ENCODE assay signal across 8 mouse cellular contexts in the genomic region with DNA sequence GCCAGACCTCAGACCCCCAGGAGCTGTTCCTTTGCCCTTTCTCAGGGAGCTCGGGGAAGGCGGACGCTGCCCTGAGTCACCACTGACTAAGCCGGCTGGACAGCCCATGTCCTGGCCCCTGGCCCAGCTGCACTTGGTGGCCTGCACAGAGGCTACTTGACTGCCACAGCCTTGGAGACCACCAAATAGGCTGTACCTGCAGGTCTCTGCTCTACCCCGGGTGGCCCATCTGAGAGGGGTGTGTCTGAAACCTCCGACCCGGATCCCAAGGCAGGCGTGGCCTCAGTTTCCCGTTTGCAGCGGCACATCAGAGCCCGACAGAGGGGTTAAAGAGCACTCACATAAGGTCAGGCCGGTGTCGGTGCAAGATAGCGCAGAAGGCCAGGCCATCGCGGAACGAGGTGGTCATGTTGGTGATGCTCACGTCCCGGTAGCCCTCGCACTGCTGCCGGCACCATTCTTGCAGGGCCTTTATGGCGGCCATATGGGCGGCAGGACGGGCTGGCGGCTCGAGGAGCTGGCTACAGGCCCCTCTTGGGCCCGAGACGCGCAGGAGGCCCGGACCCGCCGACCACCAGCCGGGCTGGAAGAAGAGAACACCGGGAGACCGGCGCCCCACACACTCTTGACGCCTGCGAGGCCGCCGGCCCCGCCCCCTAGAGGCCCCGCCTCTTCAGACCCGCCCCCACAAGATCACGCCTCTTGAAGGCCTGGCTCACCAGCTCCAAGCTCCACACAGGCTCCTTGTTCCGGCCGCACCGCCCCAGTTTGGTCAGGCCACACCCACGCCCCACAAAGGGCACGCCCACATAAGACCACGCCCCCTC. TPM values are rescaled to one million over a fixed set of nuclear protein-coding genes. Genes with fewer than 3 reads are reported as not detected.
A peak's percentile ranks its signal among the peaks of the same experiment; 100 is the strongest.
DNase-seq lines count a peak whose midpoint lies in the region; ATAC-seq and TF ChIP-seq lines count a peak whose summit lies in the region.

A gene (minus strand): TSS at position 660 of the 827 bp plus-strand sequence.

- peak within 1 kb of the TSS; percentile 80 for H3K27ac ChIP-seq in forebrain, embryonic 10.5 days
- peak within 1 kb of the TSS; percentile 26; the same call in 1 of the 2 replicates for H3K27ac ChIP-seq in heart, embryonic 15.5 days
- peak within 1 kb of the TSS; percentile 98 for H3K27ac ChIP-seq in liver, embryonic 14.5 days
- no peak within 1 kb of the TSS for H3K27ac ChIP-seq in neural tube, embryonic 11.5 days (ENCODE audit: low read depth, low read length)
- H3K27ac ChIP-seq in stomach, postnatal 0 days (replicated peaks), result peak within 1 kb of the TSS; percentile 93

- no peak for TF ChIP-seq CTCF in liver, embryonic 14.5 days (IDR thresholded peaks at IDR 0.05; ENCODE audit: low read depth)
- TF ChIP-seq CTCF in stomach, postnatal 0 days (IDR thresholded peaks at IDR 0.05; ENCODE audit: low read depth), result peak; percentile 4; the same call in 1 of the 2 replicates

- WGBS in forebrain, embryonic 10.5 days, result 5% methylated on average over 50 of the region's 50 CpGs
- 4% methylated on average over 50 of the region's 50 CpGs for WGBS in heart, embryonic 15.5 days
- WGBS in liver, embryonic 14.5 days (ENCODE audit: insufficient replicate concordance), result 2% methylated on average over 50 of the region's 50 CpGs
- 5% methylated on average over 44 of the region's 50 CpGs for WGBS in neural tube, embryonic 11.5 days
- WGBS in stomach, postnatal 0 days, result 2% methylated on average over 50 of the region's 50 CpGs

- peaks cover 58% of the 10 kb centered on the region for H3K4me1 ChIP-seq in forebrain, embryonic 10.5 days
- peaks cover 44% of the 10 kb centered on the region for H3K4me1 ChIP-seq in heart, embryonic 15.5 days (replicated peaks)
- peaks cover 57 to 69% of the 10 kb centered on the region in 2 experiments for H3K4me1 ChIP-seq in liver, embryonic 14.5 days (replicated peaks; ENCODE audit: control insufficient read depth in 2 of 2, insufficient read depth in 2 of 2, low read length in 1 of 2)
- peaks cover 12% of the 10 kb centered on the region for H3K4me1 ChIP-seq in neural tube, embryonic 11.5 days (ENCODE audit: control insufficient read depth, insufficient read depth, low read length)
- H3K4me1 ChIP-seq in stomach, postnatal 0 days (replicated peaks; ENCODE audit: control insufficient read depth, insufficient read depth), result peaks cover 10% of the 10 kb centered on the region

- DNase-seq in CD8-positive naive resting alpha-beta T cell, adult 2 months (ENCODE audit: low read depth in 2 of 2, low spot score in 2 of 2), result peak; percentile 73 to 80
- DNase-seq in c-Kit-positive CD71-negative TER-119-negative erythroid progenitor cells, embryonic 14.5 days (ENCODE audit: low read depth), result peak; percentile 96
- DNase-seq in forebrain, embryonic 10.5 days (ENCODE audit: extremely low spot score, low spot score), result peak; percentile 97
- DNase-seq in kidney, postnatal 25 days, result peak; percentile 97 to 98
- peak; percentile 98 to 99 (median 98) for DNase-seq in liver, embryonic 14.5 days (ENCODE audit: low read depth in 3 of 3, low spot score in 3 of 3)
- peak; percentile 97 for DNase-seq in neural tube, embryonic 11.5 days (ENCODE audit: low spot score)
- peak; percentile 99 for DNase-seq in stomach, postnatal 0 days (ENCODE audit: low spot score)

- peak within 1 kb of the TSS; percentile 93 for H3K4me2 ChIP-seq in heart, embryonic 15.5 days
- H3K4me2 ChIP-seq in liver, embryonic 14.5 days (ENCODE audit: low read depth), result peak within 1 kb of the TSS; percentile 96
- H3K4me2 ChIP-seq in neural tube, embryonic 11.5 days (ENCODE audit: low read depth), result peak within 1 kb of the TSS; percentile 86
- H3K4me2 ChIP-seq in stomach, postnatal 0 days (replicated peaks; ENCODE audit: low read depth), result peak within 1 kb of the TSS; percentile 99

- peak; percentile 91 for ATAC-seq in heart, embryonic 15.5 days (replicated peaks; ENCODE audit: insufficient number of reproducible peaks, insufficient read depth, low FRiP score, low read depth)
- peak; percentile 76 for ATAC-seq in liver, embryonic 14.5 days (ENCODE audit: insufficient read depth)
- peak; percentile 95 for ATAC-seq in neural tube, embryonic 11.5 days (ENCODE audit: insufficient read depth, low FRiP score, low TSS enrichment)
- ATAC-seq in stomach, postnatal 0 days (ENCODE audit: low FRiP score, low TSS enrichment), result peak; percentile 88

- H3K9me3 ChIP-seq in forebrain, embryonic 10.5 days, result no peaks in the 10 kb centered on the region
- no peaks in the 10 kb centered on the region for H3K9me3 ChIP-seq in heart, embryonic 15.5 days (replicated peaks)
- no peaks in the 10 kb centered on the region for H3K9me3 ChIP-seq in liver, embryonic 14.5 days (ENCODE audit: control insufficient read depth, low read length)
- H3K9me3 ChIP-seq in neural tube, embryonic 11.5 days (ENCODE audit: control insufficient read depth, low read length), result no peaks in the 10 kb centered on the region
- H3K9me3 ChIP-seq in stomach, postnatal 0 days (ENCODE audit: control insufficient read depth, low read length), result no peaks in the 10 kb centered on the region

- H3K27me3 ChIP-seq in forebrain, embryonic 10.5 days (ENCODE audit: poor library complexity, severe bottlenecking), result peaks cover 36% of the 10 kb centered on the region
- H3K27me3 ChIP-seq in heart, embryonic 15.5 days, result no peaks in the 10 kb centered on the region
- H3K27me3 ChIP-seq in liver, embryonic 14.5 days (ENCODE audit: control insufficient read depth, insufficient read depth, low read length), result no peaks in the 10 kb centered on the region
- 0 out of 2 replicates have a peak, but pooled peaks cover 3% of the 10 kb centered on the region for H3K27me3 ChIP-seq in neural tube, embryonic 11.5 days (ENCODE audit: control insufficient read depth, insufficient read depth, low read length)
- no peaks in the 10 kb centered on the region for H3K27me3 ChIP-seq in stomach, postnatal 0 days (ENCODE audit: control insufficient read depth, insufficient read depth, low read length)

- 0 out of 2 replicates have a peak within 1 kb of the TSS, but pooled peaks have one; percentile 47 for H3K9ac ChIP-seq in heart, embryonic 15.5 days
- H3K9ac ChIP-seq in liver, embryonic 14.5 days (replicated peaks), result peak within 1 kb of the TSS; percentile 84
- peak within 1 kb of the TSS; percentile 55 for H3K9ac ChIP-seq in neural tube, embryonic 11.5 days (ENCODE audit: low read length)
- peak within 1 kb of the TSS; percentile 70 for H3K9ac ChIP-seq in stomach, postnatal 0 days (ENCODE audit: low read length)

- TF ChIP-seq EP300 in liver, embryonic 14.5 days (IDR thresholded peaks at IDR 0.05; ENCODE audit: low read depth), result no peak
- TF ChIP-seq EP300 in stomach, postnatal 0 days (optimal IDR thresholded peaks at IDR 0.05), result no peak

- H3K4me3 ChIP-seq in forebrain, embryonic 10.5 days, result peak within 1 kb of the TSS; percentile 60
- H3K4me3 ChIP-seq in heart, embryonic 15.5 days, result peak within 1 kb of the TSS; percentile 55
- peak within 1 kb of the TSS; percentile 59 to 85 for H3K4me3 ChIP-seq in liver, embryonic 14.5 days (ENCODE audit: insufficient read depth in 1 of 2, low read depth in 2 of 2, low read length in 2 of 2)
- H3K4me3 ChIP-seq in neural tube, embryonic 11.5 days (ENCODE audit: low read depth, low read length), result peak within 1 kb of the TSS; percentile 41
- H3K4me3 ChIP-seq in stomach, postnatal 0 days (ENCODE audit: low read depth, low read length), result peak within 1 kb of the TSS; percentile 61

- no peaks in the 10 kb centered on the region for H3K36me3 ChIP-seq in forebrain, embryonic 10.5 days (replicated peaks)
- H3K36me3 ChIP-seq in heart, embryonic 15.5 days, result no peaks in the 10 kb centered on the region
- no peaks in the 10 kb centered on the region; the same call in 1 of the 2 replicates for H3K36me3 ChIP-seq in liver, embryonic 14.5 days (replicated peaks; ENCODE audit: control insufficient read depth, insufficient read depth, low read depth)
- no peaks in the 10 kb centered on the region for H3K36me3 ChIP-seq in neural tube, embryonic 11.5 days (ENCODE audit: control insufficient read depth, insufficient read depth, low read length)
- no peaks in the 10 kb centered on the region for H3K36me3 ChIP-seq in stomach, postnatal 0 days (ENCODE audit: control insufficient read depth, insufficient read depth, low read length)

RNA-seq across cellular contexts. Expression of the gene that starts here (rescaled TPM):
- 5.9 and 6.9 TPM in 2 replicates for polyA plus RNA-seq in forebrain, embryonic 10.5 days (2016; fragmentation: Nextera tagmentation; extraction: Ambion mirVana)
- polyA plus RNA-seq in heart, embryonic 15.5 days (2015; fragmentation: Nextera tagmentation; extraction: Ambion mirVana), result 1.3 and 2.4 TPM in 2 replicates
- polyA plus RNA-seq in liver, embryonic 14.5 days (2012; rRNA removed), result 8.3 and 8.4 TPM in 2 replicates
- 10.3 and 14.4 TPM in 2 replicates for polyA plus RNA-seq in liver, embryonic 14.5 days (2014; fragmentation: Nextera tagmentation; extraction: Ambion mirVana)
- polyA plus RNA-seq in neural tube, embryonic 11.5 days (2014; fragmentation: Nextera tagmentation; extraction: Ambion mirVana), result 5.4 and 7.1 TPM in 2 replicates
- 6.6 and 8.7 TPM in 2 replicates for polyA plus RNA-seq in stomach, postnatal 0 days (2015; fragmentation: Nextera tagmentation; extraction: Ambion mirVana)
